Mouse (Mus musculus): ENCODE data around the gene Htr1d. TPM values are rescaled to one million over a fixed set of nuclear protein-coding genes. Genes with fewer than 3 reads are reported as not detected.

The Htr1d gene
- polyA plus RNA-seq, 2 experiments: not detected

DNA sequence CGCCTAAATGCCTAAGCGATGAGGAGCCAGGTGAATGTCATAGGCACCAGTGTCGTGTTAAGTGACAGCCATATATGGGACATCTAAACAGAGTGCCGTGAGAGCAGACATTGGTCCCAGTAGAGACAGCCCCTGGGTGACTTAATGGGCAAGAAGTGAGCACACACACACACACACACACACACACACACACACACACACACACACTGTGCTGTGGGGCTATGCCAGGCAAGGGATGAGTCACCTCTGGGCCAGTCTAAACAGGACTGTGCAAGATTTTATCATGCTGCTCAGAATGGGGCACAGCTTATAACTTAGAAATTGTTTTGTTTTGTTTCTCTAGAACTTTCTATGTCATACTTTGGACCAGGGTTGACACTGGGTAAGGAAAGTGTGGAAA is 10.7 kb downstream of the Htr1d start:
- Histone ChIP-seq H3K27me3 (ENCODE audit: control insufficient read depth, insufficient read depth, low read length) (no peaks in the 10 kb centered on the region), H3K4me3 (ENCODE audit: insufficient read depth in 1 of 2, low read depth in 2 of 2, low read length in 2 of 2) (no peak overlapping the region), H3K4me1 (replicated peaks; ENCODE audit: control insufficient read depth in 2 of 2, insufficient read depth in 2 of 2, low read length in 1 of 2) (no peaks in the 10 kb centered on the region), H3K36me3 (replicated peaks; ENCODE audit: control insufficient read depth, insufficient read depth, low read depth) (no peaks in the 10 kb centered on the region), H3K9ac (replicated peaks) (no peak overlapping the region), H3K4me2 (ENCODE audit: low read depth) (no peak overlapping the region), H3K9me3 (ENCODE audit: control insufficient read depth, low read length) (no peaks in the 10 kb centered on the region), H3K27ac (no peak overlapping the region)
- ATAC-seq (ENCODE audit: insufficient read depth) (no peak), DNase-seq (ENCODE audit: low read depth in 3 of 3, low spot score in 3 of 3) (no peak)
- TF ChIP-seq EP300 (IDR thresholded peaks at IDR 0.05; ENCODE audit: low read depth) (no peak), CTCF (IDR thresholded peaks at IDR 0.05; ENCODE audit: low read depth) (no peak)
- 68% methylated on average over 4 of the region's 4 CpGs for WGBS (ENCODE audit: insufficient replicate concordance)

DNA sequence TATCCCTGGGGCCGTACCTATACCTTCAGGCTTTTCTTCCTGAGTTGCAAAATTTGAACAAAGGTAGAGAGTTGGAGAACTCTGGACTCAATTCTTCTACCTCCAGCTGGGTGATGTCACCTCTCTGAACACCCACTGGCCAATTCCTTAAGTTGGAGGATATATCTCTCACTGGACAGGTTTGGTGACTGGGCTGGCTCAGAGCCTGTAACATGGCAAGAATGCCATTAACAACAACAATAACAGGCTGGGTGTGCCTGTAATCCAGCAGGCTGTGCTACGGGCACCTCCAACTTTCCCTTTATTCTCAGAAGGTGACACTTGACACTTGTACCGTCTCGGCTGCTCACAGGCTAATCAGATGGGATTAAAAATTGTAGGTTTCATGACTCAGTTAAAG is 15.8 kb downstream of the Htr1d start:
- H3K9ac ChIP-seq (replicated peaks): no peak overlapping the region
- no peaks in the 10 kb centered on the region for H3K36me3 ChIP-seq (replicated peaks; ENCODE audit: control insufficient read depth, insufficient read depth, low read depth)
- H3K27ac ChIP-seq: no peak overlapping the region
- H3K4me3 ChIP-seq (ENCODE audit: insufficient read depth in 1 of 2, low read depth in 2 of 2, low read length in 2 of 2): no peak overlapping the region
- ATAC-seq (ENCODE audit: insufficient read depth) (no peak), DNase-seq (ENCODE audit: low read depth in 3 of 3, low spot score in 3 of 3) (no peak)
- WGBS (ENCODE audit: insufficient replicate concordance): 61% methylated on average over 4 of the region's 4 CpGs
- TF ChIP-seq EP300 (IDR thresholded peaks at IDR 0.05; ENCODE audit: low read depth): no peak
- no peak overlapping the region for H3K4me2 ChIP-seq (ENCODE audit: low read depth)
- H3K4me1 ChIP-seq (replicated peaks; ENCODE audit: control insufficient read depth in 2 of 2, insufficient read depth in 2 of 2, low read length in 1 of 2): no peaks in the 10 kb centered on the region
- H3K9me3 ChIP-seq (ENCODE audit: control insufficient read depth, low read length): no peaks in the 10 kb centered on the region
- H3K27me3 ChIP-seq (ENCODE audit: control insufficient read depth, insufficient read depth, low read length): no peaks in the 10 kb centered on the region

DNA sequence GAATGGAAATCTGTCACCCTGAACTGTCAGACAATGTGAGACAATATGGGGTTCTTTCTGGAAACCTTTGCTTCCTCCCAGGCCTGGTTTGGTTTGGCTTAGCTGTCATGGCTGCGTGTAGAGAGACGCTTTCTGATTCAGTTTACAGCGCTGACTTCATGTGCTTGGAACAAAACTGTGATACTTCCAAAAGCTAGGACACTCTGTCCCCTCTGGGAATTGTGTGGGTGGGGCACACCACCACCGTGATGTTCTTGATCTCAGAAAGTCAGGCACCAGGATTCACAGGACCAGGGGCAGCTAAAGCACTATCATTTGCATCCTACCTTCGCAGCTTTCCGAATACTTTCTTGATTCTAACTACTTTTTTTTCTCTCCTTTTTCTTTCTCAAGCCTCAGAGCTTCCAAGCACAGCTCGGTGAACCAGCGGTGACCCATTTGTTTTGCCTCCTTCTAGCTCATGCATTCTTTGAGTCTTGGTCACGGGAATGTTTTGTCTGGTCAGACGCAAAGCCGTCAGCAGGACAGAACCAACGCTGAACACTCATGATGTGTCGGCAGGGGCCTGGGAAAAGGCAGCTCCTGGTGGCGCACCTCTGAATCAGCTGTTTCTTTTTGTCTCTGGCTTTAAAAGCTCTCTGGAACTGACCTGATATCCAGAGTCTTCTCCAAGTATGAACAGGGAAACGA is 18.2 kb downstream of the Htr1d start:
- 69% methylated on average over 15 of the region's 15 CpGs for WGBS (ENCODE audit: insufficient replicate concordance)
- DNase-seq (ENCODE audit: low read depth in 3 of 3, low spot score in 3 of 3) (no peak), ATAC-seq (ENCODE audit: insufficient read depth) (no peak)
- Histone ChIP-seq H3K27ac (no peak overlapping the region), H3K4me2 (ENCODE audit: low read depth) (no peak overlapping the region), H3K36me3 (replicated peaks; ENCODE audit: control insufficient read depth, insufficient read depth, low read depth) (no peaks in the 10 kb centered on the region), H3K9ac (replicated peaks) (no peak overlapping the region), H3K4me3 (ENCODE audit: insufficient read depth in 1 of 2, low read depth in 2 of 2, low read length in 2 of 2) (no peak overlapping the region), H3K9me3 (ENCODE audit: control insufficient read depth, low read length) (no peaks in the 10 kb centered on the region), H3K4me1 (replicated peaks; ENCODE audit: control insufficient read depth in 2 of 2, insufficient read depth in 2 of 2, low read length in 1 of 2) (no peaks in the 10 kb centered on the region), H3K27me3 (ENCODE audit: control insufficient read depth, insufficient read depth, low read length) (no peaks in the 10 kb centered on the region)
- TF ChIP-seq CTCF (IDR thresholded peaks at IDR 0.05; ENCODE audit: low read depth): no peak

DNA sequence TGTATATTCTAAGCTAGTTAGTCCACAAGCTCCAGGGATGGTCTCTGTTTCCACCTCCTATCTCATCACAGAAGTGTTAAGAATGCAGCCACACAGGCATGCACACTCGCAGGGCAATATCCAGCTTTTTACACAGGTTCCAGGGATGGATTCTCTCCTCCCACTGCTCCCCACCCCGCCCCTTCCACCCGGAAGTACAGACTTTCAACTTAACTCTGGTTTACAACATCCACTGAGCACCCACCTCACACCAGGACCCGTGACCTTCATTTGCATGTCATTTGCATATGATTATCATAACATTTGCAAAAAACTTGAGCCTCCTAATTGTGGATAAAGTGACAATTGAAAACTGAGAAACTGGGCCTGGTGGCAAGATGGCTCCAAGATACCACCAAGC is 21.2 kb downstream of the Htr1d start:
- H3K9ac ChIP-seq (replicated peaks): no peak overlapping the region
- no peak overlapping the region for H3K4me3 ChIP-seq (ENCODE audit: insufficient read depth in 1 of 2, low read depth in 2 of 2, low read length in 2 of 2)
- no peak for TF ChIP-seq EP300 (IDR thresholded peaks at IDR 0.05; ENCODE audit: low read depth)
- TF ChIP-seq CTCF (IDR thresholded peaks at IDR 0.05; ENCODE audit: low read depth): no peak
- no peak for ATAC-seq (ENCODE audit: insufficient read depth)
- no peak overlapping the region for H3K27ac ChIP-seq
- H3K27me3 ChIP-seq (ENCODE audit: control insufficient read depth, insufficient read depth, low read length): no peaks in the 10 kb centered on the region
- no peaks in the 10 kb centered on the region for H3K36me3 ChIP-seq (replicated peaks; ENCODE audit: control insufficient read depth, insufficient read depth, low read depth)
- DNase-seq (ENCODE audit: low read depth in 3 of 3, low spot score in 3 of 3): no peak
- H3K9me3 ChIP-seq (ENCODE audit: control insufficient read depth, low read length): no peaks in the 10 kb centered on the region
- H3K4me1 ChIP-seq (replicated peaks; ENCODE audit: control insufficient read depth in 2 of 2, insufficient read depth in 2 of 2, low read length in 1 of 2): no peaks in the 10 kb centered on the region
- no peak overlapping the region for H3K4me2 ChIP-seq (ENCODE audit: low read depth)
- 51% methylated on average over 4 of the region's 4 CpGs for WGBS (ENCODE audit: insufficient replicate concordance)

DNA sequence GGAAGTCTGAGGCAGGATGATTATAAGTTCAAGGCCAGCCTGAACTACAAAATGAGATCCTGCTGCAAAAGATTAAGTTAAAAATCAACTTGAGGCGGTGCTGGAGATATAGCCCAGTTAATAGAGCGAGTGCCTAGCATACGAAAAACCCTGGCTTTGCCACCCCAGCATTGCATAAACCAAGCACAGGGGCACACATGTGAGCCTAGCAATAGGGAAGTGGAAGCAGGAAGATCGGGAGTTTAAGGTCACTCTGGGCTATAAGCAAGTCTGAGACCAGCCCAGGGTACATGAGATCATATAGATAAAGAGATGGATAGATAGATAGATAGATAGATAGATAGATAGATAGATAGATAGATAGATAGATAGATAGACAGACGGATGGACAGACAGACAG is 26.5 kb downstream of the Htr1d start:
- Histone ChIP-seq H3K9me3 (ENCODE audit: control insufficient read depth, low read length) (no peaks in the 10 kb centered on the region), H3K9ac (replicated peaks) (no peak overlapping the region), H3K4me2 (ENCODE audit: low read depth) (no peak overlapping the region), H3K36me3 (replicated peaks; ENCODE audit: control insufficient read depth, insufficient read depth, low read depth) (no peaks in the 10 kb centered on the region), H3K4me3 (ENCODE audit: insufficient read depth in 1 of 2, low read depth in 2 of 2, low read length in 2 of 2) (no peak overlapping the region), H3K27ac (no peak overlapping the region), H3K4me1 (replicated peaks; ENCODE audit: control insufficient read depth in 2 of 2, insufficient read depth in 2 of 2, low read length in 1 of 2) (peaks cover 0 to 5% of the 10 kb centered on the region in 2 experiments; a peak in 1 of 4 replicates), H3K27me3 (ENCODE audit: control insufficient read depth, insufficient read depth, low read length) (no peaks in the 10 kb centered on the region)
- TF ChIP-seq CTCF (IDR thresholded peaks at IDR 0.05; ENCODE audit: low read depth) (no peak), EP300 (IDR thresholded peaks at IDR 0.05; ENCODE audit: low read depth) (no peak)
- DNase-seq (ENCODE audit: low read depth in 3 of 3, low spot score in 3 of 3) (no peak), ATAC-seq (ENCODE audit: insufficient read depth) (no peak)
- 55% methylated on average over 5 of the region's 5 CpGs for WGBS (ENCODE audit: insufficient replicate concordance)

All from liver, embryonic 14.5 days (tissue).